Mouse (Mus musculus) kidney, adult 11 months (tissue): ENCODE data around the gene Ddx60.
"Not testable (repeated sequence)": the region's sequence is repeated elsewhere in the genome, so short reads cannot be mapped to it uniquely, and the experiment has no call there.

Experiments
- DNase-seq: peaks from one replicate; pipeline ENCODE4 v3.0.0; 2022

Gene Ddx60

DNA sequence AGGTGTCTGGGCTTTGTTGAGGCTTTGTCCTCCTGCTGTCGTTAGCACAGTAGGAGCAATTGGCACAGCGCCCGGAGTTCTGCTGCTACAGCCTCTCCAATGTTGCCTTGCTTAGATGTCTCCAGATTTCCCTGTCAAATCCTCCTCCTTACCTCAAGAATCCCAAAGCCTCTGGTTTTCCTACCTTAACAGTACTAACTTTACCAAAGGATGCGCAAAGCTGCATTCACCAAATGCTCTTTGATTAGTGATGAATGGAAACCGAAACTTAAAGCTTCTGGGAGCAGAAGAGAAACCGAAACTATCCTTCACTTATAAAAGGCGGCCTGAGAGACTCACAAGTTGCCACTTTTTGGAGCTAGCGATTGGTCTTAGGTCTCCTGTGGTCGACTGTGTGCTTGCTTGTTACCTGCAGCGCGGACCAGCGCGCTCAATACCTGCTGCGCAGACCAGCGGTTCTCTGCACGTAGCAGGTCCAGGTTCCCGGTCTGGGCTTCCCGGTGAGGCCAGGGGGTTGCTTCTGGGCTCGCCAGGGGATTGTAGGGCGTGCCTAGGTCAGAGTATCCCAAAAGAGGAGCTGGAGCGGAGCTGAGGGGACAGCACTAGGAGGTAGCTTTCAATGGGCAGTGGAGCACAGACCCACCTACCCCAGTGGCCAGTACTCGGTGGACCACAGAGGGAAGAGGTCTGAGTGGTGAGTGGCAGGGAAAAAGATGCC is at the start of gene Ddx60:
Gene Ddx60 (plus strand): TSS at position 311 of the 718 bp plus-strand sequence.
- DNase-seq = peak; percentile 27

GRCm38 (mm10) chr8:61894062-61894461 is 33.8 kb upstream of the Ddx60 start:
- no peak for DNase-seq

GRCm38 (mm10) chr8:61896742-61897141 is 31.1 kb upstream of the Ddx60 start:
- no peak for DNase-seq

GRCm38 (mm10) chr8:61897402-61897801 is 30.5 kb upstream of the Ddx60 start:
- no peak for DNase-seq

DNA sequence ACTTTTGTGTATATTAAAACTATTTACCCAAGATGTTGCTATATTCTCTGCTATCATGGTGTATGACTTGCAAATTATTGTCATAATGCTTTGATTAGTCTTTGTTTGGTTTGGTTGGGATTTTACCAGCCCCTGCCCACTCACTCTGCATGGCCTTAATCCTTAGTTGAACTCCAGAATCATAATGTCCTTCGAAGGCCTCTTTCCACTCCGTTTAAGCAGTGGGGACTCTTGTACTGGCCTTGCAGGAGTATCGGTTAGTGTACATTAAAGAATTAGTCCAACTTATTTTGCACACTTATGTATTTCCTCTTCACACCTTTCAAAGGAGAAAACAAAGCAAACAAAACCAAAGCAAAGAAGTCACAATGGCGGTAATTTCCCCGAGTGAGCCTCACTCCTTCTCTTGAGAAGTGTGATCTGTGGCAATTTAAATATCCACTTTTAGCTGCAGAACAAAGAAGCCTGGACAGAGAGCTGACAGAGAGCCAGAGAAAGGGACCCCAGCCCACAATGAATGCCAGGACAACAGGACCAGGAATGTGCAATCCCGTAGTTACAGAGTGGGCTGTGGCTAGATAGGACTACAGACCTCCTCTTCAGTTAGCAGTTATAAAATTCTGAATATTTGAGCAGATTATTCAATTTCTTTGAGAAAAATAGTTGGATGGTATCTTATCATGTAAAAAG is 26.7 kb upstream of the Ddx60 start:
- no peak for DNase-seq

DNA sequence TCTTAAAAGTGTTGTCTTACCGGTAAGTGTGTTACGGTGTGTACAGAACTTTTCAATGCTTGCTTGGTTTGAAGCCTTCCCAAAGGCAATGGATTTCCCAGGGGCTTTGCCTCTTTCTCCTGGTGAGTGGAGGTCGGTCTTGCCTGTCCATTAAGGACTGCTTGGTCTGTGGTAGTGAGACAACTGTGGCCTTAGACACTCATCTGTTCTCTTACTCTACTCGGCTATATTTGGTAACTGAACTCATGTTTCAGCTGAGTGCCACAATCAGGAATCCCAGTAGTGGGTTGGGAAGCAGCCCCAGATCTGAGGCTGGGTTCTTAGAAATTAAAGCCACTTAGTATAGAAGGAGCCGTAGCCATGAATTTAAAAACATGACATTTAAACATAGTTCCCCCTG is 25.4 kb upstream of the Ddx60 start, which contains the start of gene Palld:
Gene Palld (minus strand): TSS at position 170 of the 400 bp plus-strand sequence.
- no peak for DNase-seq

DNA sequence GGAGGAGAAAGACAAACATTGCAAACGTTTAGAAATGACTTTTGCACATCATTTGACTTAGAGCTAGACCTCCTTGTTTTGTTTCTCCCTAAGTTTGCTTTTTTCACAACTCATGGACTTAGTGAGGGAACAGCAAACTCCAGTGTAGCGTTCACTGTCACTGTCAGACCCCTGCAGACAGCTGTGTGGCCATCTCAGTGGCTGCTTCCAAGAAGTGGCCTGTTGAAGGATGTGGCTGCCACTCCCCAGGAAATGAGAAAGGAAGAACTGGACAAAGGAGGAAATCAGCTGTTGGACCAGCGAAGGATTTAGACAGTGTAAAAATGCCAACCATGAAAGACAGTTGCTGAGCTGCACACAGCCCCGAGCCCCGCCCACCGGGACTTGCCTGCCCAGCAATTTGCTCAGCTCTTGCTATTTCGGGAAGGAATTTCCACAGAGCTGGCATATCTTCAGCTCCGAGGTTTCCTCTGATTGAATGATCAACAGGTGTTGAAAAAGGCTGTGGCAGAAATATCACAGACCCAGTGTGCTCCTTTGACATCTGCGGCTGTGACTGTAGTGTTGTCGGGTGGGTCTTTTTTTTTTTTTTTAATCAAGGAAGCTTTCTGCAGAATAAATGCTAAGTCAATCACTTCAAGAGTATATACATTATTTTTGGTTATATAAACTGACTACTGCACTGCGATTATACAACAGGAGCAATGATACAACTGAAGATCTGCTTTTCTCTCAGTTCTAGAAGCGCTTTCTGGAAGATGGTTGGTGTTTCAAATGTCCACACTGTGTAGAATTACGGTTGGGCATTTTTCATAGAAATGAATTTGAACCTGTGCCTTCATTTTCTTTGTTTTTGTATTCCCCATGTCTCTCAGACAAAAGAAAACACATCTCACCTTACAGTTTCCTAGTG is 19.3 kb upstream of the Ddx60 start:
- no peak for DNase-seq

- no peak for DNase-seq
These were observed 18.6 kb upstream of the Ddx60 start for GRCm38 (mm10) chr8:61909313-61909712.

DNA sequence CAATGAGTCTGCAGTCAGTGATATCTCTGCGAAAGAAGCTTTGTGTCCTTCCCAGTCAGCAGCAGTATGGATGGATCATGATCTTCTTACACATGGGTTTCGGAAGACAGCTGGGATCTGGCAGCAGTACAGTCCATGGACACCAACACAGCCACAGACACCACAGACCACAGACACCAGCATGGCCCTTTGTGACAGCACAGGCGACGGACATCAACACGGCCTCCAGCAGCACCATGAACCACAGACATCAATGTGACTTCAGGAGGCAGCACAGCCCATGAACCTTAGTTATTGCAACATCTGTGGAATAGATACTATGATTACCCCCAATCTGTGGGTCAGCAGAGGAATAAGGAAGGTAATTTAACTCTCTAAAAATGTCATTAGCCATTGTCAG is 15.1 kb upstream of the Ddx60 start:
- no peak for DNase-seq

GRCm38 (mm10) chr8:61913957-61914356 is 13.9 kb upstream of the Ddx60 start:
- DNase-seq = no peak

GRCm38 (mm10) chr8:61917287-61917686 is 10.6 kb upstream of the Ddx60 start:
- no peak for DNase-seq

GRCm38 (mm10) chr8:61919145-61919788 is 8.6 kb upstream of the Ddx60 start:
- no peak for DNase-seq

DNA sequence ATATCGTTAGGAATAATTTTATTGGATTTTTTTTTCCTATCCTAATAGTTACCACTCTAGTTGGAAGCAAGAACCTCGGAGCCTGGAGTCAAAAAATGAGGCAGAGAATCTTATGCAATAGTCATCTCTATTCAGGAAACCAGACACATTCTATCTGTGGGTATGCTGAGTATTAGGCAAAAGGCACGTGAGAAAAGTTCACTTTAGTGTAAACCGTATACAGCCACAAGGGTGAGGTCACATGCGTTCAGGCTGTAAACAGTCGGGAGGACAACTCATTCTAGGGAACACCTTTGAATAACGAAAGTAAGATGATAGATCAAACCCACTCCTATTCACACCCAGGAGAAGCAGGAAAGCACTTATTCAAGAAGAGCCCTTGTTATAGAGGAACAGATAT is 7.5 kb upstream of the Ddx60 start:
- DNase-seq = no peak

DNA sequence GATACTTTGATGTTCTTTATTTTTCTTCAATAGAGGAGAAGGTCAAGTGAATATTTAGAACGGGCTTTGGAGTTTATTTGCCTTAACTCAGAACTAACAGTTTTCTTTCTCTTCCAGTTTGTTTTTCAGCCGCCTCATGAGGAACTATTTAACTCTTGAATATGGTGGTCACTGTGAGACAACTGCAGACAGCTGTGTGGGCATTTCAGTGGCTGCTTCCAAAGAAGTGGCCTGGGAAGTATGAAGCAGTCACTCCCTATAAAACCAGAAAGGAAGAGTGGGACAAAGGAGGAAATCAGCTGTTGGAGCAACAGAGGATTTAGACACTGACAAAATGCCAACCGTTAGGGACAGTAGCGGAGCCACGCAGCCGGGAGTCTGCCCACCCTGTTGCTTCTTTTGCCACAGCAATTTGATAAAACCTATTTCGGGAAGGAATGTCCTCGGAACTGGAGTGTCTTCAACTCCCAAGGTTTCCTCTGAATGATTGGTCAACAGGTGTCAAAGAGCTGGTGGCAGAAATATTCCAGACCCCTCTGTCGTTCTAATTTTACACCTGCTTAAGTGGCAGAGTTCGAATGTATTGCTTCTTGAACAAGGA is 6.3 kb upstream of the Ddx60 start:
- no peak for DNase-seq

GRCm38 (mm10) chr8:61924518-61924917 is 3.4 kb upstream of the Ddx60 start:
- DNase-seq = no peak

DNA sequence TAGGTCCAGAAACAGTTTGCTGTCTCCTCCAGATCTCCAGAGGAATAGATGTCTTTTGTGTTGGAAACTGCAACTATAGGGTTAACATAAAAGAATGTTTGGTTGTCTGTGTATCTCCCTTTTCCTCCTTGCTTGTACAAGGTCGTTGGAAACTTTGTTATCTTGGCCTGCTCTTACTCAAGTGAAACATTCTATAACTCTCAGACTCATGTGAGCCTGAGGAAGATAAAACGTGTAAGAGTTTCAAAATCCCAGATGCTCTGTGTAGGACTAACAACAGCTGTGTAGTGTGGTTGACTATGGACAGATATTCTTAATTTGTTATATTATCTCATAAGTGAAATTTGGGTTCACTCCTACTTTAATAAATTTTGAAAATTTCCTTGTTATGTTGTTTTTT is 5.4 kb downstream of the Ddx60 start:
- DNase-seq = no peak

- DNase-seq = no peak
These were observed 9.7 kb downstream of the Ddx60 start for GRCm38 (mm10) chr8:61937576-61937975.

GRCm38 (mm10) chr8:61964591-61965375 is 36.9 kb downstream of the Ddx60 start:
- not testable (repeated sequence) for DNase-seq

- DNase-seq = no peak
These were observed 41.7 kb downstream of the Ddx60 start for GRCm38 (mm10) chr8:61969581-61969980.

GRCm38 (mm10) chr8:61984941-61985340 is 57.1 kb downstream of the Ddx60 start:
- DNase-seq = no peak

DNA sequence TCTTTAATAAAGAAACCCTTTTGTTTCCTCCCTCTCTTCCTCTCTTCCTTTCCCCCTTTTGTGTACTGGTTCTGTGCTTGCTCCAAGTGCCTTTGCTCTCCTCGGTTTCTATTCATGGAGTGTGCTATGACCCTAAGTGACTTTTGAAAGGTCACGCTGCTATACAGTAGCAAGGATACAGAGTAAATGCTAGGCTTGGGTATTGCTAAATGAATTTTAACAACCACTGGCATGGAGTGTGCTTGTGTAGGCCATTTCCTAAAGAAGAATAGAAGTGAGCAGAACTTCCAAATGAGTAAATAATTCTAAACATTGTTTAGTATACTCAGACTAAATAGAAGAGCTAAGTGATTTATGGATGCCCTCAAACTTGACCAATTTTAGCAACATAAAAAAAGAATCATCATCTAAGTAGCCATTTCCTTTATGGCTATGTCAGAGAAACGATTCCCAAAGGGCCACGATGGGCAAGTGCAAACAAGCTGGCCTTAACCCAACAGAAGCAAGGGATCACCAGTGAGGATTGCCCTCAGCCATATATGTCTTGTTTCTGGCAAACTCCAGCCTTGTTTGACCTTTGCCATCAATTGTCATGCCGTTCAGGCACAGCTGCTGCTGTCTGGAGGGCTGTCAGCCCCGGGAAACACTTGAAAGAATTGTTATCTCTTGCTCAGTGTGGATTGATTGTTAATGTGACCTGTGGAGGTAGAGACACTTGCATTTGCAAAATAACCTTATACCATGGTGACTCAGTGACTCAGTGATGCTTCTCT is 58.0 kb downstream of the Ddx60 start:
- DNase-seq = peak; percentile 9
